Mouse (Mus musculus) cerebellum, adult 18-20 months (tissue): Measurements from ENCODE around the gene Uchl3.

Source experiments
- DNase-seq, 2 experiments: peaks; one replicate each; pipeline ENCODE4 v3.0.0; 2021

Uchl3 gene

GRCm38 (mm10) chr14:101653581-101654525 is at the start of gene Uchl3:
Uchl3 (plus strand) TSS chr14:101653967.
- DNase-seq, result peak; percentile 97 to 99

DNA sequence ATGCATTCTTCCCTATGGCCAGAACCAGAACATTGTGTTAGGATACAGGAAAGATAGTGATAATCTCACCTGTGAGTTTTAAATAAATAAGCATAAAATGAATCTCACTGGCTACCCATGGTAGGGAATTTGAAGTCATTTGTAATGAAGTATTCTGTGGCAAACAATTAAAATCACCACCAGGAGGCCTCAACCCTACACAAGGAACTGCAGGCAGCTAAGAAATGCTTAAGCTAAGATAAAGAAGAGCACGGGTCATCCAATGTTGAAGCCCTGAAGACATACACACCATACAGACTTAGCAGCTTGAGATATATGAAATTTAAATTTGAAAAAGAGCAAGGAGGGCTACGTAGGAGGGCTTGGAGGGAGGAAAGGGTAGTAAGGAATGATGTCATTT is 47.9 kb upstream of the Uchl3 start:
- DNase-seq, result no peak

GRCm38 (mm10) chr14:101607631-101608518 is 45.9 kb upstream of the Uchl3 start:
- DNase-seq, result peak; percentile 49 to 62

DNA sequence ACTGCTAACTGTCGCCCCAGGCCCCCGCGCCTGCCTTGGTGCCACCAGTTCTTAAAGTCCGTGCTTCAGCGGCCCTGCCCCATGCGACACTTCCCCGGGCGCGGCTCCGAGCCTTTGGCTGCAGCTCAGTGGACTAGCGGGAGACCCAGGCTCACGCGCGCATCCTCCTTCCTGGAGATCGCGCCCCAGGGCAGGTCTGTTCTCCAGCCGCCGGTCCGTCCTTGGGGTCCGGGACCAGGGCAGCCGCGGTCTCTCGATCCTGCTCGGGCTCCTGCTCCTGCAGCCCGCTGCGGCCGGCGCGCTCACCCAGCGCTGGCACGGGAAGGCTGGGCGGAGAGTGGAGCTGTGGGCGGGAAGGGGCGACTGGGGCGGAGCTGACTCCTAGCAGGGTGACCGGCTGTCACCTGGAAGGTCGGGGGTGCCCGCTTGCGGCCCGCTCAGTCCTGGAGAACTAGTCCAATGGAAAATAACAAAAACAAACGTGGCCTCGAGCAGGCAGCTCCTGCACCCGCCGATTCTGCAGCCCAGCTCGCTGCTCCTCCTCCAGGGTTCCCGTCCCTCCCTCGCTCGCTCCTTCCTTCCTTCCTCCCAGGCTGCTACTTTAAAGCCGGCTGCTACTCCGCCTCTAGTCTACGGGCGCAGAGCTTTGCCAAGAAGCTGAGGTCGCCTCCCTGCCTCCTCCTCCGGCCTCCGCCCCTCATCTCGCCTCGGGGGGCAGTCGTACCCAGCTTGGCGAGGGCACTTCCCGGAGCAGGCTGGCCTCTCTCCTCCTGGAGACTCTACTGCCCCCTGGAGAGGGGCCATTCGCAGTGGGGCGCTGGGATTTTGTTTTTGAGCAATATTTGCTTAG is 45.0 kb upstream of the Uchl3 start, which contains the start of gene Tbc1d4:
Gene Tbc1d4 (minus strand): TSS at position 673 of the 850 bp plus-strand sequence.
- peak; percentile 88 to 90 for DNase-seq

GRCm38 (mm10) chr14:101610701-101611100 is 43.1 kb upstream of the Uchl3 start:
- no peak for DNase-seq

DNA sequence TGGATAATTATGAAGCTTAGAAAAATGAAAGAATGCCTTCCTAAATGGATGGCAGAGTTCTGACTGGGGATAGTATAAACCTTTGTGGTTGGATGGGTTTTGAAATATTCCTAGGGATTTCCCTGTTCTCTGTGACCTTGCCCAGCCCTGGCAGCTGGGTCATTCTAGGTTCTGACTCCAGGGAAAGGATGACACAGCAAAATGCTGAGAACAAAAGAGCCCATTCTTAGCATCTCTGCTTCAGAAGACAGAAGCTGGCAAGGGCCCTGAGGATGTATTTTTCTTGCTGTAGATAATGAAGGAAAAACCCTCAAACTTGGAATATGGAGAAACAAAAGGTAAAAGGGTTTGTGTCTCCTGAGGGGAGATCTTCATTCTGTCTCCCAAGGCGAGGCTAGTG is 40.6 kb upstream of the Uchl3 start:
- DNase-seq, result no peak

GRCm38 (mm10) chr14:101616178-101616577 is 37.6 kb upstream of the Uchl3 start:
- no peak for DNase-seq

- no peak for DNase-seq
Observed at GRCm38 (mm10) chr14:101617680-101618079, 36.1 kb upstream of the Uchl3 start.

- DNase-seq, result no peak
Observed at GRCm38 (mm10) chr14:101630548-101630947, 23.2 kb upstream of the Uchl3 start.

- DNase-seq, result no peak
Observed at GRCm38 (mm10) chr14:101635765-101636164, 18.0 kb upstream of the Uchl3 start.

GRCm38 (mm10) chr14:101637381-101637780 is 16.4 kb upstream of the Uchl3 start:
- DNase-seq, result no peak

DNA sequence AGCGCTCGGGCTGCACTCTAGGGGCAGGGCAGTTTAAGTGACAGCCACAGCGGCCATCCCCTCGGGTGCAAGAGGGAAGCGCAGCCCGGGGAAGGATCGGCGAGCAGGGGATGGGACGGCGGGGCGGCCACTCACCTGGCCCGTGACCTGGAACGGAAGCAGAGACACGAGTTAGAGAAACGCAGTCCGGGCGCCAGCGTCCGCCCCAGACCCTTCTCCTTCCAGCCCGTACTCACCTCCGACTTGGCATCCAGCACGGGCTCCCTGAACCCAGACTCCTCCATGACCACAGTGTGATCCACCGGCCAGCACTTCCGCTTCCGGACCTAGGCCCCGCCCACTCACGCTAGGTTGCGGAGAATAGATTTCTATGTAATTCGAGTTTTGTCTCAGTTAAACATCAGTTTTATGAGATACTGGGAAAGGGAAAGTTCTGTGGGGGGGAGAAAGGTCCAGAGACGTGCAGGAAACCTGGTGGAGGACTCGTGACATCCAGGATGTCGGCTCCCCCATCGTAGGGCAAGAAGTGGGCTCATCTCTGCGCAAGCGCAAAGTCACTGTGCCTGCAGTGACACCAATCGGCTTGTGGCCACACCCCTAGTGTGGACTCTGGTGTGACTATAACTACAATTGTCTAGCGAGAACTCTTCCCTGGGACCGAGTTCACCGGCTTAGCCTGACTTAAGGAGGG is 13.5 kb upstream of the Uchl3 start, which contains the start of gene Commd6:
Gene Commd6 (minus strand): TSS at position 534 of the 691 bp plus-strand sequence.
- peak; percentile 91 to 95 for DNase-seq

DNA sequence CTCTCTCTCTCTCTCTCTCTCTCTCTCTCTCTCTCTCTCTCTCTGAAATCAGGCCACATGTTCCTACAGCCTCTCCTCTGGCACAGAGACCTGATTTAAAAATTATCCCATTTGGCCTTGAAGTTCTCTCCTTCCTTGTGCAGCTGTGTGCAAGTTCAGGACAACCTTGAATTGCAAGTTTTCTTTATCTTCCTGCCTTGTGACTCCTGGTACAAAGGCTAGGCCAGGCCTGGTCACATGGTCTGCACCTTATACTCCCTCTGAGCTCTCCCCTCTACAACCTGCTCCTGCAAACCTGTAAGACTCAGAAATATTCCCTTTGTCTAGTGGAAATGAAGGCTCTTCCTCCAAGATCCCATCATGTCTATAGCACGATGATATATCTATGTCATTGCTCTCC is 8.8 kb upstream of the Uchl3 start:
- DNase-seq, result no peak

DNA sequence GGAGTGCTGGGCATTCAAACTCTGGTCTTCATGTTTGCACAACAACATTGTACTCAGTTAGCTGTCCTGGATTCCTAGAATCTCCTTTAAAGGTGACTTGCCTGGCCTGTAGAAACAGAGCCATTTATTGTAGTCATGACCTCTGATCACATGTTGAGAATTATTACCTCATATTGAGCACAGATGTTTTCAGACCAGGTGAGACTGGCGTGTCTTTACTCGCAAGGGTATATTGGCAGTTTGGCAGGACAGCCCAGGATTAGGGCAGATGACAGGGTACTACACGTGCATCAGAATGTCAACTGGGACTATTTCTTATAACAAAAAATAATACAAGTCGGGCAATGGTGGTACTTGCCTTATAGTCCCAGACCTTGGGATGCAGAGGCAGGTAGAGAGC is 3.2 kb upstream of the Uchl3 start:
- no peak for DNase-seq

- DNase-seq, result no peak
Observed at GRCm38 (mm10) chr14:101652571-101652970, 1.2 kb upstream of the Uchl3 start.

GRCm38 (mm10) chr14:101654526-101654909 is 751 bp downstream of the Uchl3 start:
- no peak for DNase-seq

- no peak for DNase-seq
Observed at GRCm38 (mm10) chr14:101656307-101656706, 2.5 kb downstream of the Uchl3 start.

DNA sequence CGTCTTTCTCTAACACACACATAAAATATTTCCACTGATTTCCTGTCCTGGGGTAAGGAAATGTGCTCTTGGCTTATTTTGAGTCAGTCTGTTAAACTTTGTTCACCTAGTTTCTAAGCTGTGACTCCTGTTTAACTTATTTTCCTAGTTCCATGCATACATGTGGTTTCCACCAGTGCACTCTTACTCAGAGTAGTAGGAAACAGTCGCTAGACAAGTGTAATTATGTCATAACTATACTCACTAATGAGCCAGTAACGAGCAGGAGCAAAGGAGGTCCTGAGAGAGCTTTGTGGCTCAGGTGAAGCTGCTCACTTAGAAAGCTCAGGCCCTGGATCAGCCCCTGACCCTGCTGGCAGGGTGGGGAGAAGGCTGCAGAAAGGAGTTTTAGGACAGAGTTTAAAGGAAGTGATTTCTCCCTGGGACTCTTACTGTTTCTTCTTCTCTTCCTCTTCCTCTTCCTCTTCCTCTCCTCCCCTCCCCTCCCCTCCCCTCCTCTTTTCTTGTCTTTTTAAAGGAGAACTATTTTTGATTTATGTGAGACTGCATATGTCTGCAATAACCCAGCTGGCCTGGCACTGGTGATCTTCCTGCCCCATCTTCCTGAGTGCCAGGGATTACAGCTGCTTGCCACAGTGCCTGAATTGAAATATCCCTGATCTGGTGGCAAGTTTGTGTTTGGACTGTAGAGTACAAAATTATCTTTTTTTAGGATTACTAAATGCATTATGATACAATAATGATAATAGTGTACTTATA is 8.1 kb downstream of the Uchl3 start:
- no peak for DNase-seq

DNA sequence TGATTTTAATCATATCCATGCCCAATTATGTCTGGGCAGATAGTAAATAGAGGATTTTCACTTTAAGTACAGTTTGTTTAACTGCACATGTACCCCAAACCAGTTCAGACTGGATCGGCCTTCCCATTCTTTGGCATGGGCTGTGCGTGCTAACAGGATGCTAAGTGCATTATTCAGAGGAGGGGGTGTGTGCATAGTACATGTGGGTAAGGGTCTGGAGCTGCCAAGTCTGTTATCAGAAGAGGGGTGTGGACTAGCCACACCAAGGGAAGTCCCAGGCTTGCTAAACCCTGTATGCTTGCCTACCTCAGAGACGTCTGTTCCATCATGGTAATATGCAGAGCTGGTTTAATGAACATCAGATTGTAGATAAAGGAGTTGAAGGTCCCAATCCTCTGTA is 10.5 kb downstream of the Uchl3 start:
- DNase-seq, result no peak

DNA sequence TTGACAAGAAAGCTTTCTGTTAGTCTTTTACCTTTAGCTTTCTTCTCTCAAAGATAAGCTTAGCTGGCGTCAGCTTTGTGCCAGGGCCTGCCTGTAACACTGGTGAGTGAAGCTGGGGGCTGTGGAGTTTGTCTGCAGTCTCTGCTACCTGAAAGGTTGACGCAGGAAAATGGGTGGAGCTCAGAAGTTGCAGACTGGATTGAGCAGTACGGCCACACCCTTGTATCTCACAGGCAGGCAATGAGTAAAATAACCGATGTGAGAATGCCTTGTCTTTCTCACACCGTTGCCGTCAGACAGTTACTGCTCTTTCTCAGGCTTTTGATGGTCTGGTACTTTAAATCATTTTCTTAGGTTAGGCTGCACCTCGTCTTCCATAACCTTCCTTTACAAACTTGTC is 12.3 kb downstream of the Uchl3 start:
- DNase-seq, result no peak

GRCm38 (mm10) chr14:101666536-101666935 is 12.8 kb downstream of the Uchl3 start:
- no peak for DNase-seq
